Mouse (Mus musculus): ENCODE results near the gene Wdfy3. TPM values are rescaled to one million over a fixed set of nuclear protein-coding genes. Genes with fewer than 3 reads are reported as not detected.

The Wdfy3 gene
- polyA plus RNA-seq, 1 experiment, result not detected

DNA sequence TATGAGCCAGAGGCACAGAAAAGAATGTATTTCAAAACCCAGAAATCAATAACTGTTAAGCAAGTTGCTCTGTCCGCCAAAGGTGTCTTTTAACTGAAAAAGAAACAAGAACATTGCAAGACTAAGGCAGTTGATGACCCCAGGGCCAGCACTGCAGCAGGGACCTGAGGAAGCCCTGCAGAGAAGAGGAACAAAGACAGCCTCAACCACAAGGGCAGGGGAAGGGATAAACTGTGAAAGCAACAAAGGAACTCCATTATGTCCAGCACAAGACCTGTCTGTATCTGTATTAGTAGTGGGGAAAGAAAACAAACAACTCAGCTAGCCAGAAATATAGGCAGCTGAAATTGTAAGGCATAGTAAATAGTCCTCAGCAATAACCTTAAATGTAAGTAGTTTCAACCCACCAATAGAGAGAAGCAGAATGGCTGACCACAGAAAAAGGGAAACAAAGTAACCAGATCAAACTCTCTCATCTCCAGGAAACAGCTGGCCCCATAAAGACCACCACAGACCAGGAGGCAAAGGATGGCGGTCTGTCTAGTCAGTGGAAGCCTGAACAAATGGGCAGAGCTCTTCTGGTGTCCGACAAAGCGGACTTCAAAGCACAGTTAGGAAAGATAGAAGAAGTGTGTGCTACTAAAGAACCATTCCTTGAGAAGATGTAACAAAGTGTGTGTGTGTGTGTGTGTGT lies 283.7 kb downstream of the Wdfy3 start:
- Histone ChIP-seq H3K4me1 (ENCODE audit: control insufficient read depth, insufficient read depth, low read length) (peaks cover 26% of the 10 kb centered on the region), H3K27ac (ENCODE audit: insufficient read depth, low read depth, low read length) (no peak overlapping the region), H3K4me3 (ENCODE audit: insufficient read depth, low read depth, low read length) (no peak overlapping the region)
- WGBS, result 82% methylated on average over 4 of the region's 4 CpGs
- TF ChIP-seq CTCF (IDR thresholded peaks at IDR 0.05; ENCODE audit: insufficient read depth, low read depth, low read length) (no peak), POLR2A (IDR thresholded peaks at IDR 0.05; ENCODE audit: insufficient read depth, low read depth, low read length) (no peak)

GRCm38 (mm10) chr5:101784787-101785186 lies 284.9 kb downstream of the Wdfy3 start:
- Histone ChIP-seq H3K27ac (ENCODE audit: insufficient read depth, low read depth, low read length) (no peak overlapping the region), H3K4me1 (ENCODE audit: control insufficient read depth, insufficient read depth, low read length) (peaks cover 24% of the 10 kb centered on the region), H3K4me3 (ENCODE audit: insufficient read depth, low read depth, low read length) (no peak overlapping the region)
- no peak for TF ChIP-seq POLR2A (IDR thresholded peaks at IDR 0.05; ENCODE audit: insufficient read depth, low read depth, low read length)
- no peak for TF ChIP-seq CTCF (IDR thresholded peaks at IDR 0.05; ENCODE audit: insufficient read depth, low read depth, low read length)
- 88% methylated on average over 2 of the region's 2 CpGs for WGBS

GRCm38 (mm10) chr5:101784328-101784727 lies 285.4 kb downstream of the Wdfy3 start:
- 32% methylated on average over 3 of the region's 3 CpGs for WGBS
- H3K4me3 ChIP-seq (ENCODE audit: insufficient read depth, low read depth, low read length), result no peak overlapping the region
- TF ChIP-seq CTCF (IDR thresholded peaks at IDR 0.05; ENCODE audit: insufficient read depth, low read depth, low read length), result no peak
- TF ChIP-seq POLR2A (IDR thresholded peaks at IDR 0.05; ENCODE audit: insufficient read depth, low read depth, low read length), result no peak

More at GRCm38 (mm10) chr5:101784328-101784727, 285.4 kb downstream of the Wdfy3 start:
- peaks cover 28% of the 10 kb centered on the region for H3K4me1 ChIP-seq (ENCODE audit: control insufficient read depth, insufficient read depth, low read length)
- peak overlapping the region; percentile 39; the same call in 1 of the 2 replicates for H3K27ac ChIP-seq (ENCODE audit: insufficient read depth, low read depth, low read length)

Measured in olfactory bulb, adult 2 months (tissue).